Mouse (Mus musculus): ENCODE measurements around the gene Ttc7b.

- TF ChIP-seq CTCF (IDR thresholded peaks at IDR 0.05; ENCODE audit: borderline replicate concordance, insufficient read depth, low read depth, low read length) (no peak), POLR2A (IDR thresholded peaks at IDR 0.05; ENCODE audit: borderline replicate concordance, insufficient read depth, low read length) (no peak)
Measured at GRCm38 (mm10) chr12:100389878-100390710, 130.5 kb downstream of the Ttc7b start.

Measured in cerebellum, adult 2 months (tissue).